Mouse (Mus musculus) forebrain, embryonic 16.5 days (tissue): ENCODE results near the gene Lcat. TPM values are rescaled to one million over a fixed set of nuclear protein-coding genes. Genes with fewer than 3 reads are reported as not detected.
"Not testable (repeated sequence)": the region's sequence is repeated elsewhere in the genome, so short reads cannot be mapped to it uniquely, and the experiment has no call there.

Source experiments
- ATAC-seq: fragments of 200-750 bp; cut with Nextera tagmentation; 2 replicates; pipeline ENCODE4 v1.8.0; 2017; ENCODE audit warnings: mild to moderate bottlenecking, moderate library complexity
- H3K27ac ChIP-seq: fragments of 300-500 bp; sonication (generic); 2 replicates; pipeline ENCODE4 v1.5.1; 2014; ENCODE audit warnings: low read length, control low read depth
- H3K27me3 ChIP-seq: fragments of 300-500 bp; sonication (generic); replicated peaks from 2 replicates; pipeline ENCODE4 v1.6.1; 2014; ENCODE audit warnings: low read length; ENCODE audit not compliant: control insufficient read depth, insufficient read depth
- H3K36me3 ChIP-seq: fragments of 300-500 bp; sonication (generic); 2 replicates; pipeline ENCODE4 v1.6.1; 2014; ENCODE audit not compliant: control insufficient read depth, insufficient read depth
- H3K4me1 ChIP-seq: fragments of 300-500 bp; sonication (generic); replicated peaks from 2 replicates; pipeline ENCODE4 v1.6.1; 2014; ENCODE audit warnings: low read length; ENCODE audit not compliant: control insufficient read depth, insufficient read depth
- H3K4me2 ChIP-seq: fragments of 300-500 bp; sonication (generic); 2 replicates; pipeline ENCODE4 v1.6.1; 2014; ENCODE audit warnings: mild to moderate bottlenecking, low read length, control low read depth
- H3K4me3 ChIP-seq: fragments of 300-500 bp; sonication (generic); replicated peaks from 2 replicates; pipeline ENCODE4 v1.5.1; 2014; ENCODE audit warnings: mild to moderate bottlenecking, low read length, control low read depth
- H3K9ac ChIP-seq: fragments of 300-500 bp; sonication (generic); replicated peaks from 2 replicates; pipeline ENCODE4 v1.6.1; 2014; ENCODE audit warnings: low read depth, low read length, control low read depth
- H3K9me3 ChIP-seq: fragments of 300-500 bp; sonication (generic); 2 replicates; pipeline ENCODE4 v1.6.1; 2016; ENCODE audit warnings: low read length; ENCODE audit not compliant: control insufficient read depth
- whole genome bisulfite sequencing: fragments of 180-500 bp; shearing (Covaris S2); extraction: QIAGEN DNeasy Blood & Tissue Kit; methylation state at CpG from one replicate; pipeline ENCODE4 v1.1.7; 2014; 5-methylcytosine and 5-hydroxymethylcytosine counted together
- polyA plus RNA-seq: library from polyadenylated mRNA; unstranded; fragments of >200 nt; fragmentation: Nextera tagmentation; extraction: Ambion mirVana; gene quantifications from 2 replicates; pipeline ENCODE4 v1.2.1, GENCODE M21; 2015

Lcat gene
- polyA plus RNA-seq = 0.67 and 0.84 TPM in 2 replicates

- Histone ChIP-seq H3K36me3 (no peaks in the 10 kb centered on the region), H3K9me3 (no peaks in the 10 kb centered on the region), H3K27ac (no peak within 1 kb of the TSS), H3K27me3 (no peaks in the 10 kb centered on the region), H3K4me1 (peaks cover under 1% of the 10 kb centered on the region), H3K9ac (no peak within 1 kb of the TSS), H3K4me3 (no peak within 1 kb of the TSS), H3K4me2 (no peak within 1 kb of the TSS)
- 35% methylated on average over 8 of the region's 8 CpGs for WGBS
- ATAC-seq = peak; percentile 54; the same call in 1 of the 2 replicates
These were observed at the start of gene Lcat for GRCm38 (mm10) chr8:105943321-105943739. Gene Lcat (minus strand): TSS chr8:105943382.

- no peaks in the 10 kb centered on the region for H3K27me3 ChIP-seq
- H3K9ac ChIP-seq = no peak overlapping the region
- WGBS = 61% methylated on average over 5 of the region's 5 CpGs
- ATAC-seq = no peak
- no peaks in the 10 kb centered on the region for H3K9me3 ChIP-seq
- no peaks in the 10 kb centered on the region for H3K36me3 ChIP-seq
- H3K4me2 ChIP-seq = no peak overlapping the region
- no peak overlapping the region for H3K4me3 ChIP-seq
- no peak overlapping the region for H3K27ac ChIP-seq
- no peaks in the 10 kb centered on the region; the same call in 1 of the 2 replicates for H3K4me1 ChIP-seq
These were observed 49.3 kb upstream of the Lcat start for GRCm38 (mm10) chr8:105992499-105992898.

- Histone ChIP-seq H3K27ac (no peak overlapping the region), H3K9ac (no peak overlapping the region), H3K4me1 (no peaks in the 10 kb centered on the region; the same call in 1 of the 2 replicates), H3K4me3 (no peak overlapping the region), H3K9me3 (no peaks in the 10 kb centered on the region), H3K36me3 (no peaks in the 10 kb centered on the region), H3K4me2 (no peak overlapping the region), H3K27me3 (no peaks in the 10 kb centered on the region)
- 83% methylated on average over 2 of the region's 2 CpGs for WGBS
- ATAC-seq = no peak
These were observed 48.4 kb upstream of the Lcat start for GRCm38 (mm10) chr8:105991546-105991945.

GRCm38 (mm10) chr8:105990856-105991387 is 47.7 kb upstream of the Lcat start, which contains the start of gene Dus2:
Gene Dus2 (plus strand): TSS chr8:105991337.
- Histone ChIP-seq H3K4me2 (no peak within 1 kb of the TSS), H3K36me3 (no peaks in the 10 kb centered on the region), H3K4me1 (no peaks in the 10 kb centered on the region; the same call in 1 of the 2 replicates), H3K4me3 (no peak within 1 kb of the TSS), H3K27ac (no peak within 1 kb of the TSS), H3K9ac (peak within 1 kb of the TSS; percentile 23), H3K27me3 (no peaks in the 10 kb centered on the region), H3K9me3 (no peaks in the 10 kb centered on the region)
- WGBS = 11% methylated on average over 15 of the region's 15 CpGs
- ATAC-seq = peak; percentile 50; the same call in 1 of the 2 replicates

GRCm38 (mm10) chr8:105988546-105988945 is 45.4 kb upstream of the Lcat start:
- no peaks in the 10 kb centered on the region for H3K27me3 ChIP-seq
- no peak for ATAC-seq
- H3K27ac ChIP-seq = no peak overlapping the region
- WGBS = 85% methylated on average over 11 of the region's 11 CpGs
- no peaks in the 10 kb centered on the region for H3K36me3 ChIP-seq
- H3K4me2 ChIP-seq = no peak overlapping the region
- H3K4me1 ChIP-seq = no peaks in the 10 kb centered on the region; the same call in 1 of the 2 replicates
- H3K9ac ChIP-seq = no peak overlapping the region
- no peaks in the 10 kb centered on the region for H3K9me3 ChIP-seq
- H3K4me3 ChIP-seq = no peak overlapping the region

GRCm38 (mm10) chr8:105983406-105983805 is 40.2 kb upstream of the Lcat start:
- H3K9me3 ChIP-seq, H3K4me2 ChIP-seq, ATAC-seq, H3K36me3 ChIP-seq, H3K9ac ChIP-seq, H3K4me1 ChIP-seq, H3K27me3 ChIP-seq, H3K4me3 ChIP-seq, H3K27ac ChIP-seq: not testable (repeated sequence)
- 85% methylated on average over 11 of the region's 11 CpGs for WGBS

GRCm38 (mm10) chr8:105981146-105981545 is 38.0 kb upstream of the Lcat start:
- Histone ChIP-seq H3K9ac (no peak overlapping the region), H3K4me2 (no peak overlapping the region), H3K36me3 (no peaks in the 10 kb centered on the region), H3K4me1 (no peaks in the 10 kb centered on the region), H3K27me3 (no peaks in the 10 kb centered on the region), H3K9me3 (no peaks in the 10 kb centered on the region), H3K27ac (no peak overlapping the region), H3K4me3 (no peak overlapping the region)
- no peak for ATAC-seq
- WGBS = 94% methylated on average over 1 of the region's 1 CpGs

- no peak within 1 kb of the TSS for H3K4me3 ChIP-seq
- no peak within 1 kb of the TSS for H3K9ac ChIP-seq
- no peak for ATAC-seq
- H3K9me3 ChIP-seq = no peaks in the 10 kb centered on the region
- no peaks in the 10 kb centered on the region for H3K27me3 ChIP-seq
- H3K4me1 ChIP-seq = no peaks in the 10 kb centered on the region
- 92% methylated on average over 15 of the region's 15 CpGs for WGBS
- H3K36me3 ChIP-seq = no peaks in the 10 kb centered on the region
- no peak within 1 kb of the TSS for H3K27ac ChIP-seq
- H3K4me2 ChIP-seq = no peak within 1 kb of the TSS
These were observed 36.1 kb upstream of the Lcat start, which contains the start of gene Dpep3 for GRCm38 (mm10) chr8:105979325-105979724. Gene Dpep3 (minus strand): TSS chr8:105979429.

- no peak for ATAC-seq
- Histone ChIP-seq H3K4me2 (no peak overlapping the region), H3K36me3 (no peaks in the 10 kb centered on the region), H3K4me1 (no peaks in the 10 kb centered on the region), H3K9ac (no peak overlapping the region), H3K27ac (no peak overlapping the region), H3K27me3 (no peaks in the 10 kb centered on the region), H3K4me3 (no peak overlapping the region), H3K9me3 (no peaks in the 10 kb centered on the region)
- WGBS = 62% methylated on average over 7 of the region's 7 CpGs
These were observed 32.2 kb upstream of the Lcat start for GRCm38 (mm10) chr8:105975363-105975762.
